Mouse (Mus musculus) embryonic fibroblast, embryonic 13.5 days (primary cell): ENCODE results near the gene Pfkfb1.

Source experiments
- CTCF ChIP-seq: IDR thresholded peaks from 2 replicates; pipeline ENCODE4 v1.5.1; 2011; ENCODE audit warnings: mild to moderate bottlenecking, control low read depth, low read length, moderate library complexity, borderline replicate concordance; ENCODE audit not compliant: insufficient read depth
- POLR2A ChIP-seq: IDR thresholded peaks from 2 replicates; pipeline ENCODE4 v1.6.1; 2011; ENCODE audit warnings: low read depth, mild to moderate bottlenecking, control low read depth, low read length, moderate library complexity

DNA sequence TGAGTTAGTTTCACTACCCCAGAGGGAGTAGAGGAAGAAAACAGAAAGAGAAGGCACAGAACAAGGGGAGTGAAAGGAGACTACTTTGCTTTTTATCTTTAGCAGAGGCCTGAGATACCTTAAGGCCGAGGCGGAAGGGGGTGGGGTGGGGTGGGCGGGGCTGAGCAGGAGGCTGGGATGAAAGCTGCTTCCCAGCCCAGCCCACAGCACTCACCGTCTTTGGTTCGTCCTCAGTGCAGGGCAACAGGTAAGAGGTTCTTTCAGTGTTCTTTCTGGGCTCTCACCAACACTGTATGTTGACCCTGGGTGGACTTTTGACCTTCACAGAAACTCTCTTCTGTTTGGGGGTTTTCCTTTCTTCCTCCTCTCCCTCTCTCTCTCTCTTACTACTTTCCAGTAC is 40.8 kb upstream of the Pfkfb1 start, which contains the start of gene Alas2:
- no peak for TF ChIP-seq CTCF
- no peak for TF ChIP-seq POLR2A
